Mouse (Mus musculus) embryonic facial prominence, embryonic 15.5 days (tissue): ENCODE data around the gene Echdc3. TPM values are rescaled to one million over a fixed set of nuclear protein-coding genes. Genes with fewer than 3 reads are reported as not detected.

ENCODE experiments used
- ATAC-seq: fragments of 200-750 bp; cut with Nextera tagmentation; 2 replicates; pipeline ENCODE4 v1.8.0; 2017; ENCODE audit warnings: low read depth, moderate TSS enrichment; ENCODE audit not compliant: insufficient number of reproducible peaks, low FRiP score, low TSS enrichment
- H3K27ac ChIP-seq: fragments of 300-500 bp; sonication (generic); replicated peaks from 2 replicates; pipeline ENCODE4 v1.5.1; 2015; ENCODE audit warnings: mild to moderate bottlenecking, inconsistent platforms
- H3K27me3 ChIP-seq: fragments of 300-500 bp; sonication (generic); 2 replicates; pipeline ENCODE4 v1.6.1; 2015; ENCODE audit warnings: inconsistent platforms
- H3K36me3 ChIP-seq: fragments of 300-500 bp; sonication (generic); 2 replicates; pipeline ENCODE4 v1.6.1; 2015; ENCODE audit warnings: mild to moderate bottlenecking, inconsistent platforms
- H3K4me1 ChIP-seq: fragments of 300-500 bp; sonication (generic); 2 replicates; pipeline ENCODE4 v1.6.1; 2015; ENCODE audit warnings: inconsistent platforms
- H3K4me2 ChIP-seq: fragments of 300-500 bp; sonication (generic); replicated peaks from 2 replicates; pipeline ENCODE4 v1.6.1; 2015; ENCODE audit warnings: mild to moderate bottlenecking, inconsistent platforms
- H3K4me3 ChIP-seq: fragments of 300-500 bp; sonication (generic); replicated peaks from 2 replicates; pipeline ENCODE4 v1.5.1; 2015; ENCODE audit warnings: mild to moderate bottlenecking, inconsistent platforms
- H3K9ac ChIP-seq: fragments of 300-500 bp; sonication (generic); 2 replicates; pipeline ENCODE4 v1.6.1; 2015; ENCODE audit warnings: inconsistent platforms
- H3K9me3 ChIP-seq: fragments of 300-500 bp; sonication (generic); replicated peaks from 2 replicates; pipeline ENCODE4 v1.6.1; 2016; ENCODE audit warnings: inconsistent platforms
- WGBS: fragments of 180-500 bp; shearing (Covaris S2); methylation state at CpG from one replicate; pipeline ENCODE4 v1.1.7; 2015; 5-methylcytosine and 5-hydroxymethylcytosine counted together
- polyA plus RNA-seq: library from polyadenylated mRNA; unstranded; fragments of >200 nt; fragmentation: Nextera tagmentation; extraction: Ambion mirVana; gene quantifications from 2 replicates; pipeline ENCODE4 v1.2.1, GENCODE M21; 2015

Echdc3 gene
- polyA plus RNA-seq, 1 experiment from 2014 or later, result 6.3 TPM

- Histone ChIP-seq H3K27ac (no peak overlapping the region), H3K9ac (no peak overlapping the region), H3K9me3 (0 out of 2 replicates have a peak, but pooled peaks cover 7% of the 10 kb centered on the region), H3K4me1 (no peaks in the 10 kb centered on the region), H3K27me3 (no peaks in the 10 kb centered on the region), H3K36me3 (no peaks in the 10 kb centered on the region), H3K4me2 (no peak overlapping the region), H3K4me3 (no peak overlapping the region)
- no peak; the same call in 1 of the 2 replicates for ATAC-seq
- WGBS, result 10% methylated on average over 4 of the region's 4 CpGs
Observed at GRCm38 (mm10) chr2:6220141-6220805, 7.4 kb upstream of the Echdc3 start.

GRCm38 (mm10) chr2:6212327-6212723 lies 508 bp downstream of the Echdc3 start:
- no peak for ATAC-seq

GRCm38 (mm10) chr2:6210840-6211239 lies 2.0 kb downstream of the Echdc3 start:
- 83% methylated on average over 6 of the region's 6 CpGs for WGBS
- Histone ChIP-seq H3K4me2 (no peak overlapping the region), H3K4me3 (no peak overlapping the region), H3K9ac (no peak overlapping the region), H3K4me1 (peaks cover 24% of the 10 kb centered on the region), H3K36me3 (no peaks in the 10 kb centered on the region), H3K9me3 (no peaks in the 10 kb centered on the region), H3K27me3 (no peaks in the 10 kb centered on the region), H3K27ac (no peak overlapping the region)
- ATAC-seq, result no peak

More at GRCm38 (mm10) chr2:6212327-6212723, 508 bp downstream of the Echdc3 start:
- Histone ChIP-seq H3K9me3 (no peaks in the 10 kb centered on the region), H3K27ac (peak overlapping the region; percentile 90), H3K4me1 (peaks cover 24% of the 10 kb centered on the region), H3K4me3 (peak overlapping the region; percentile 48), H3K9ac (peak overlapping the region; percentile 55), H3K36me3 (no peaks in the 10 kb centered on the region), H3K4me2 (peak overlapping the region; percentile 84), H3K27me3 (no peaks in the 10 kb centered on the region)
- 36% methylated on average over 9 of the region's 9 CpGs for WGBS

GRCm38 (mm10) chr2:6209746-6210145 lies 3.1 kb downstream of the Echdc3 start:
- Histone ChIP-seq H3K4me1 (peaks cover 24% of the 10 kb centered on the region), H3K4me3 (no peak overlapping the region), H3K4me2 (no peak overlapping the region), H3K9ac (no peak overlapping the region), H3K27me3 (no peaks in the 10 kb centered on the region), H3K9me3 (no peaks in the 10 kb centered on the region), H3K36me3 (no peaks in the 10 kb centered on the region), H3K27ac (no peak overlapping the region)
- no peak for ATAC-seq
- WGBS, result 79% methylated on average over 3 of the region's 3 CpGs

GRCm38 (mm10) chr2:6209116-6209515 lies 3.7 kb downstream of the Echdc3 start:
- H3K4me1 ChIP-seq, result peaks cover 24% of the 10 kb centered on the region
- no peaks in the 10 kb centered on the region for H3K27me3 ChIP-seq
- no peak for ATAC-seq
- no peak overlapping the region for H3K9ac ChIP-seq
- no peak overlapping the region for H3K4me3 ChIP-seq
- no peak overlapping the region for H3K4me2 ChIP-seq
- no peaks in the 10 kb centered on the region for H3K9me3 ChIP-seq
- 46% methylated on average over 11 of the region's 11 CpGs for WGBS
- H3K27ac ChIP-seq, result no peak overlapping the region
- H3K36me3 ChIP-seq, result no peaks in the 10 kb centered on the region

- Histone ChIP-seq H3K27ac (no peak overlapping the region), H3K4me1 (peaks cover 12% of the 10 kb centered on the region), H3K4me2 (no peak overlapping the region), H3K9ac (no peak overlapping the region), H3K4me3 (no peak overlapping the region), H3K27me3 (no peaks in the 10 kb centered on the region), H3K9me3 (no peaks in the 10 kb centered on the region), H3K36me3 (no peaks in the 10 kb centered on the region)
- 77% methylated on average over 2 of the region's 2 CpGs for WGBS
- ATAC-seq, result no peak
Observed at GRCm38 (mm10) chr2:6207736-6208135, 5.1 kb downstream of the Echdc3 start.

- WGBS, result 42% methylated on average over 10 of the region's 10 CpGs
- Histone ChIP-seq H3K9ac (no peak overlapping the region), H3K27ac (no peak overlapping the region), H3K36me3 (no peaks in the 10 kb centered on the region), H3K4me2 (no peak overlapping the region), H3K9me3 (no peaks in the 10 kb centered on the region), H3K27me3 (no peaks in the 10 kb centered on the region), H3K4me3 (no peak overlapping the region), H3K4me1 (peaks cover 17% of the 10 kb centered on the region)
- ATAC-seq, result no peak
Observed at GRCm38 (mm10) chr2:6196363-6196973, 16.4 kb downstream of the Echdc3 start.

GRCm38 (mm10) chr2:6195468-6196239 lies 17.2 kb downstream of the Echdc3 start:
- Histone ChIP-seq H3K4me1 (peaks cover 17% of the 10 kb centered on the region), H3K9ac (no peak overlapping the region), H3K36me3 (no peaks in the 10 kb centered on the region), H3K27ac (no peak overlapping the region), H3K9me3 (no peaks in the 10 kb centered on the region), H3K27me3 (no peaks in the 10 kb centered on the region), H3K4me2 (no peak overlapping the region), H3K4me3 (no peak overlapping the region)
- WGBS, result 61% methylated on average over 15 of the region's 15 CpGs
- ATAC-seq, result no peak

- Histone ChIP-seq H3K4me1 (peaks cover 17% of the 10 kb centered on the region), H3K4me2 (no peak overlapping the region), H3K36me3 (no peaks in the 10 kb centered on the region), H3K9me3 (no peaks in the 10 kb centered on the region), H3K9ac (no peak overlapping the region), H3K27me3 (no peaks in the 10 kb centered on the region), H3K4me3 (no peak overlapping the region), H3K27ac (peak overlapping the region; percentile 12; the same call in 1 of the 2 replicates)
- 56% methylated on average over 7 of the region's 7 CpGs for WGBS
- ATAC-seq, result no peak
Observed at GRCm38 (mm10) chr2:6194497-6194896, 18.3 kb downstream of the Echdc3 start.

GRCm38 (mm10) chr2:6193591-6193973 lies 19.3 kb downstream of the Echdc3 start:
- H3K27me3 ChIP-seq, result no peaks in the 10 kb centered on the region
- 0 out of 2 replicates have a peak overlapping the region, but pooled peaks have one; percentile 6 for H3K27ac ChIP-seq
- H3K4me2 ChIP-seq, result no peak overlapping the region
- no peak for ATAC-seq
- H3K36me3 ChIP-seq, result no peaks in the 10 kb centered on the region
- WGBS, result 28% methylated on average over 10 of the region's 10 CpGs
- no peak overlapping the region for H3K4me3 ChIP-seq
- H3K9ac ChIP-seq, result no peak overlapping the region
- H3K4me1 ChIP-seq, result peaks cover 17% of the 10 kb centered on the region
- H3K9me3 ChIP-seq, result no peaks in the 10 kb centered on the region

GRCm38 (mm10) chr2:6192820-6193590 lies 19.8 kb downstream of the Echdc3 start:
- H3K4me3 ChIP-seq, result no peak overlapping the region
- H3K4me1 ChIP-seq, result peaks cover 17% of the 10 kb centered on the region
- H3K4me2 ChIP-seq, result no peak overlapping the region
- H3K9me3 ChIP-seq, result no peaks in the 10 kb centered on the region
- H3K27ac ChIP-seq, result 0 out of 2 replicates have a peak overlapping the region, but pooled peaks have one; percentile 6
- no peaks in the 10 kb centered on the region for H3K36me3 ChIP-seq
- H3K9ac ChIP-seq, result no peak overlapping the region
- WGBS, result 69% methylated on average over 20 of the region's 20 CpGs
- no peaks in the 10 kb centered on the region for H3K27me3 ChIP-seq
- ATAC-seq, result 0 out of 2 replicates have a peak, but pooled peaks have one; percentile 9
